17 mouse cellular contexts compared by ENCODE assay signal in genomic region chr16:19699207-19699606, GRCm38 (mm10). TPM values are rescaled to one million over a fixed set of nuclear protein-coding genes. Genes with fewer than 3 reads are reported as not detected.
"Had no signal": no experiment of that assay in that cellular context is flagged by ENCODE, and none has a peak within 500 bp of the region (broad histone marks: within the 10 kb centered on the region; RNA-seq: fewer than 3 reads in every experiment).

No protein-coding gene starts in this region.

- H3K9ac ChIP-seq: liver, embryonic 12.5 days; liver, embryonic 14.5 days; midbrain, embryonic 13.5 days; midbrain, embryonic 15.5 days; neural tube, embryonic 12.5 days; stomach, embryonic 15.5 days had no signal

- H3K4me3 ChIP-seq: liver, embryonic 12.5 days; megakaryocyte, embryonic 14.5 days; midbrain, embryonic 13.5 days; midbrain, embryonic 15.5 days; neural tube, embryonic 12.5 days; stomach, embryonic 15.5 days had no signal

- H3K36me3 ChIP-seq: liver, embryonic 12.5 days; midbrain, embryonic 13.5 days; midbrain, embryonic 15.5 days; neural tube, embryonic 12.5 days; stomach, embryonic 15.5 days had no signal

- H3K4me1 ChIP-seq: liver, embryonic 12.5 days; megakaryocyte, embryonic 14.5 days; midbrain, embryonic 13.5 days; midbrain, embryonic 15.5 days; neural tube, embryonic 12.5 days; stomach, embryonic 15.5 days had no signal

- H3K9me3 ChIP-seq: liver, embryonic 12.5 days; megakaryocyte, embryonic 14.5 days; midbrain, embryonic 13.5 days; midbrain, embryonic 15.5 days; neural tube, embryonic 12.5 days; stomach, embryonic 15.5 days had no signal

- H3K4me2 ChIP-seq: liver, embryonic 12.5 days; midbrain, embryonic 11.5 days; midbrain, embryonic 13.5 days; midbrain, embryonic 15.5 days; neural tube, embryonic 12.5 days; stomach, embryonic 15.5 days had no signal

- H3K27me3 ChIP-seq: liver, embryonic 12.5 days; megakaryocyte, embryonic 14.5 days; midbrain, embryonic 13.5 days; midbrain, embryonic 15.5 days; neural tube, embryonic 12.5 days; stomach, embryonic 15.5 days had no signal

- H3K27ac ChIP-seq: liver, embryonic 12.5 days; liver, embryonic 14.5 days; macrophage; midbrain, embryonic 13.5 days; midbrain, embryonic 15.5 days; neural tube, embryonic 12.5 days; stomach, embryonic 15.5 days; stomach, postnatal 0 days had no signal

- ATAC-seq: liver, embryonic 12.5 days; midbrain, embryonic 13.5 days; midbrain, embryonic 15.5 days had no signal

- DNase-seq: right cerebral cortex, postnatal 14 days; thymus, adult 2 months; thymus, postnatal 25 days; thymus, postnatal 4 days had no signal

RNA-seq across cellular contexts. Expression of gene Lamp3, which starts 7.0 kb away (rescaled TPM):
- polyA plus RNA-seq: liver, adult 2 months; liver, embryonic 12.5 days; liver, embryonic 14.5 days; macrophage; neural tube, embryonic 12.5 days; neural tube, embryonic 14.5 days; stomach, postnatal 0 days; urinary bladder, adult 2 months had no signal
